Mouse (Mus musculus) E14TG2a.4 (cell line): ENCODE results near the gene Ncam1.

Source experiments
- H3K27me3 ChIP-seq: 2 replicates; pipeline ENCODE4 v1.6.1; 2014; ENCODE audit warnings: low read length, control low read depth; ENCODE audit not compliant: insufficient read depth
- H3K36me3 ChIP-seq: 2 replicates; pipeline ENCODE4 v1.6.1; 2014; ENCODE audit warnings: low read length, control low read depth; ENCODE audit not compliant: insufficient read depth
- H3K4me1 ChIP-seq: replicated peaks from 2 replicates; pipeline ENCODE4 v1.6.1; 2014; ENCODE audit warnings: low read depth, low read length, control low read depth
- H3K4me3 ChIP-seq: replicated peaks from 2 replicates; pipeline ENCODE4 v1.5.1; 2014; ENCODE audit warnings: mild to moderate bottlenecking, low read length
- H3K9me3 ChIP-seq: 2 replicates; pipeline ENCODE4 v1.6.1; 2014; ENCODE audit warnings: low read length, control low read depth
- CTCF ChIP-seq: conservative IDR thresholded peaks from 2 replicates; pipeline ENCODE4 v1.5.1; 2014; ENCODE audit warnings: low read length
- NANOG ChIP-seq: IDR thresholded peaks from 2 replicates; pipeline ENCODE4 v1.6.1; 2014; ENCODE audit warnings: borderline replicate concordance, low read length, mixed read lengths
- POU5F1 ChIP-seq: IDR thresholded peaks from 2 replicates; pipeline ENCODE4 v1.6.1; 2014; ENCODE audit warnings: low read length, borderline replicate concordance

Ncam1 gene

DNA sequence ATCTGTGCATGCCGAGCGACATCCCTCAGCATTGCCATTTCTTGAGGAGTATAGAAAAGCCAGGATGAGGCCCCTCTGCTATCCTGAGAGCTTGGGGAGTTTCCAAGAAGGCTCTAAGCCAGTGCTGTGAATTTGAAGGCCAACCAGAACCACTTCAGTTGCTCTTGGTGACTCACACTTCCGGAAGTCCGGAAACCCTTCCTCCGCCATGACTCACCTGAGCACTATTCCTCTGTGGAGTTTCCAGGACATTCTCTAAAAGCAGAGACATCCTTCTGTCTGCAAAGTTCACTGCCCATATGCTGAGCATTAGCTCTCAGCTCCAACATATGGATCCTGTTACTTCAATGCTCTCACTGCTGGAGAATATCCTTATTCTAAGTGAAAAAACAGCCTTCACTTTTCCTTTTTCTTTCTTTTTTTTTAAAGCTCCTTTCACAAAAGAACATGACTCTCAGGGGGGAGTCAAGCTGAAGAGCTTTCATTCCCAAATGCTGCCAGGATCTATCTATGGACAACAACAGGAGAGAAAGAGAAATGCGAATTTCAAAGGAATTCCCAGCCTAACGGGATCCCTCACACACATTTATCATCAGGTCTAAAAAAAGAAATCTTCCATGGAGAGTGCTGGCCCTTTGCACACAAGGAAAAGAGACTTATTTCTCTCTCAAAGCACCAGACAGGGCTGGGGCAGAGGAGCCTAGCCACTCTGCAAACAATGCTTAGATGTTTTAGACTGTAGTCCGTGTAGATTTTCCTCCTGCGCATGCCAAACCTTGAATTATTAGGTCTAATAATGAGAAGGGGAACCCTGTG, 226.8 kb downstream of the Ncam1 start:
- Histone ChIP-seq H3K4me3 (no peak overlapping the region), H3K4me1 (peaks cover 42% of the 10 kb centered on the region), H3K36me3 (peaks cover 14% of the 10 kb centered on the region), H3K9me3 (no peaks in the 10 kb centered on the region), H3K27me3 (no peaks in the 10 kb centered on the region)
- no peak for TF ChIP-seq POU5F1
- no peak for TF ChIP-seq CTCF
- no peak for TF ChIP-seq NANOG

DNA sequence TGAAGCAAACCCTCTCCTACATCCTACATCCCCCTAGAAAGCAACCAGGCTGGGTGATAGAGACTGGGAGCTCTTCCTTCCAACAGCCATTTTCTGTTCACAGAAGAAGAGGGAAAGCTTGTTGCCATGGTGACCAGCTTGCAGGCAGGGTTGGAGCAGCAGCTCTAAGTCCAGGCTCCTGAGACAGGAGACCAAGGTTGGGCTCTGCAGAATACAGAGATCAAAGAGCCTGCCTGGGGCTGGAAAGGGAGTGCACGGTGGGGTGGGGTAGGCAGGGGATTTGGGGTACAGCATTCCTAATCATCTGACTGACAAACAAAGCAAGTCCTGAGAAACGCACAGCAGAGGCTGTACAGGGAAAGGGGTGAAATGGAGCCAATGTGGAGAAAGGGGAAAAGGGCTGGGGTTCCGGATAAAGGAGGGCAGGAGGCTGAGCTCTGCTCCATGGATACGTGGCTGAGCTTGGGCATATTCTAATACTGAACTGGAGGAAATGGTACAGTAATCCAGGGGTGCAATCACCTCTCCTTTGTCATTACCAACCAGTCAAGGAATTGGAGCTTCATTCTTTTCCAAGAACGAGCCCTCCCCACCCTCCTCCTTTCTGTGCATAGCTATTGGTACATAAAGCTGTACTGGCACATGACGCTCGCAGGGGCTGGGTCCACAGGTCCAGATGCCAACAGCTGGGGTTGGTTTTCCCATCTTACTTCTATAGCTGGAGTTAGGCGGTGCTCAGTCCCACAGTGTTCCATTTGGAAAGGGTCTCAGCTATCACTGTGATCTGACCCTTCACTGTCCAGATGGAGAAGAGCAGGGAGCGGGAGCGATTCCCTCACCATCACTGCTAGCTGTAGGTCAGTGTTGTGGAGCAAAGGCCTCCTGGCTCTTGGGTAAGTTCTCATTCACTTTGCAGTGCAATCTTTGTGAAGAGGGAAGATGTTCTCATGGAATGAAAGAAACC, 227.7 kb downstream of the Ncam1 start:
- Histone ChIP-seq H3K9me3 (no peaks in the 10 kb centered on the region), H3K4me1 (peaks cover 49% of the 10 kb centered on the region), H3K36me3 (peaks cover 23% of the 10 kb centered on the region), H3K27me3 (no peaks in the 10 kb centered on the region), H3K4me3 (0 out of 2 replicates have a peak overlapping the region, but pooled peaks have one; percentile 11)
- TF ChIP-seq POU5F1 (no peak), NANOG (no peak), CTCF (no peak)

- Histone ChIP-seq H3K36me3 (peaks cover 27% of the 10 kb centered on the region), H3K4me1 (peaks cover 49% of the 10 kb centered on the region), H3K4me3 (no peak overlapping the region), H3K27me3 (no peaks in the 10 kb centered on the region), H3K9me3 (no peaks in the 10 kb centered on the region)
- TF ChIP-seq CTCF (no peak), NANOG (no peak), POU5F1 (no peak)
Measured at GRCm38 (mm10) chr9:49570033-49570660, 228.6 kb downstream of the Ncam1 start.

DNA sequence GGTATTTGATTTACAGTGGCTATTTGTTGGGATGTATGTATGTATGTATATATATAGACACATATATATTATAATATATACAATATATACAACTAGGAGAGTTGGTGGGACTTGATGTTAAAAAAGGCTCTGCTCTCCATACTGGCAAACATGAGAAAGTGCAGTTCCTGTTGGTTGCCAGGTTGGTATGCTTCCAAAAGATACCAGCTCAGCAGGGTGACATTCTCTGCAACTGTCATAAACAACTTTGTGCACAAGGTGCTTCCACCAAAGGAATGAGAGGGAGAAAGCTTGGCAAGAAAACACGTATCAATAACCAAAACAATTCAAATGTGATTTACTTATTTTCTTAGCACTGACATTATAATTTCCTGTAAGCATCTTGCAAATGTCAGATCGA, 232.9 kb downstream of the Ncam1 start:
- Histone ChIP-seq H3K9me3 (no peaks in the 10 kb centered on the region), H3K4me1 (peaks cover 22% of the 10 kb centered on the region), H3K27me3 (no peaks in the 10 kb centered on the region), H3K36me3 (peaks cover 42% of the 10 kb centered on the region), H3K4me3 (no peak overlapping the region)
- TF ChIP-seq NANOG (no peak), CTCF (no peak), POU5F1 (no peak)

DNA sequence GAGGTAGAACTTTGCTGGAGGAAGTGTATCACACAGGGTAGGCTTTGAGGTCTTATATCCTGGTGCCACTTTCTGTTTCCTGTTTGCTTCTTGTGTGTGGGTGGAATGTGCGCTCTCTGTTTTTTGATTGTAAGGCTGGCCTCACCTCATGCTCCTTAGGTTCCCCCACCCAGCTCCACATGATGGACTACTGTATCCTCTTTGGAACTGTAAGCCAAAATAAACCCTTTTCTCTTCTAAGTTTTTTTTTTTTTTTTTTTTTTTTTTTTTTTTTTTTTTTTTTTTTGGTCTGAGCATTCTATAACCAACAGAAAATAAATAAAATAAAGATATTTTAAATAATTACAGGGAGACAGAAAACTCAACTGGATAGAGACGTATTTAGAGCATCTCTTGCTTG, 239.8 kb downstream of the Ncam1 start:
- Histone ChIP-seq H3K27me3 (no peaks in the 10 kb centered on the region), H3K9me3 (no peaks in the 10 kb centered on the region), H3K4me1 (no peaks in the 10 kb centered on the region), H3K4me3 (no peak overlapping the region), H3K36me3 (peaks cover 9% of the 10 kb centered on the region)
- TF ChIP-seq POU5F1 (no peak), NANOG (no peak), CTCF (no peak)

GRCm38 (mm10) chr9:49551353-49551752, 247.4 kb downstream of the Ncam1 start:
- Histone ChIP-seq H3K9me3 (peaks cover 4% of the 10 kb centered on the region), H3K27me3 (no peaks in the 10 kb centered on the region), H3K4me1 (no peaks in the 10 kb centered on the region), H3K4me3 (no peak overlapping the region), H3K36me3 (peaks cover 2% of the 10 kb centered on the region; the same call in 1 of the 2 replicates)
- TF ChIP-seq CTCF (no peak), NANOG (no peak), POU5F1 (no peak)

DNA sequence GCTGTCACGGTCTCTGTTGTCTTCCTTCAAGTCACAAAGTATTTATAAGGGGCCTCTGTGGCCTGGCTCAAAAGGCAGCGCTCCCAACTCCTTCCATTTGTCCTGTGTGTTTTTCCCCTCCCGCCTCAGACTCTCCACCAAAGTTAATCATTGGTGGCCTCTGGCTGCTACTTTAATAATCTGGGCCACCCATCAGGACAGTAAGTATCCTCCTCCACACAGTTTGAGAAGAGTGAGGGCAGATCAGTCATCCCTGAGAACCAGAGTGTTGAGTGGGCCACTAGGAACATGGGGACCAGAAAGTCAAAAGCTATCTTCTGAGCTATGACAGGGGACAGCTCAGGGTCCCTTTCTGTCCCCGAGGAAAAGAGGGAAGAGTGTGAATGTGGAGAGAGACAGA, 256.1 kb downstream of the Ncam1 start:
- H3K9me3 ChIP-seq: peaks cover 25% of the 10 kb centered on the region
- H3K36me3 ChIP-seq: peaks cover 53% of the 10 kb centered on the region
- H3K27me3 ChIP-seq: no peaks in the 10 kb centered on the region
- H3K4me1 ChIP-seq: no peaks in the 10 kb centered on the region
- TF ChIP-seq NANOG: no peak
- TF ChIP-seq POU5F1: no peak
- TF ChIP-seq CTCF: no peak
- H3K4me3 ChIP-seq: no peak overlapping the region

- TF ChIP-seq POU5F1 (no peak), NANOG (no peak), CTCF (no peak)
- H3K4me3 ChIP-seq: no peak overlapping the region
- H3K9me3 ChIP-seq: no peaks in the 10 kb centered on the region
- H3K4me1 ChIP-seq: peaks cover 35% of the 10 kb centered on the region
- H3K27me3 ChIP-seq: no peaks in the 10 kb centered on the region
- peaks cover 16% of the 10 kb centered on the region for H3K36me3 ChIP-seq
Measured at GRCm38 (mm10) chr9:49537814-49538213, 260.9 kb downstream of the Ncam1 start.
